Mouse (Mus musculus) midbrain, embryonic 10.5 days (tissue): ENCODE measurements at regions not wholly inside any gene's neighbourhood (a gene's known extent, or its start where the extent isn't known, plus 50 kb on each side); places are given as distances from the start of the nearest gene placed in this dataset.
A peak's percentile ranks its signal among the peaks of the same experiment; 100 is the strongest.

ENCODE experiments used
- DNase-seq: peaks from one replicate; pipeline ENCODE4 v3.0.0-alpha.2; 2017; ENCODE audit warnings: low spot score
- H3K27ac ChIP-seq: fragments of 300-500 bp; sonication (generic); replicated peaks from 2 replicates; pipeline ENCODE4 v1.5.1; 2016; ENCODE audit warnings: mild to moderate bottlenecking
- H3K27me3 ChIP-seq: fragments of 300-500 bp; sonication (generic); 2 replicates; pipeline ENCODE4 v1.6.1; 2016; ENCODE audit warnings: low read depth, mild to moderate bottlenecking; ENCODE audit not compliant: poor library complexity, severe bottlenecking
- H3K36me3 ChIP-seq: fragments of 300-500 bp; sonication (generic); 2 replicates; pipeline ENCODE4 v1.6.1; 2016; ENCODE audit warnings: mild to moderate bottlenecking, moderate library complexity
- H3K4me1 ChIP-seq: fragments of 300-500 bp; sonication (generic); 2 replicates; pipeline ENCODE4 v1.6.1; 2016
- H3K4me3 ChIP-seq: fragments of 300-500 bp; sonication (generic); 2 replicates; pipeline ENCODE4 v1.5.1; 2016; ENCODE audit warnings: mild to moderate bottlenecking, moderate library complexity
- H3K9me3 ChIP-seq: fragments of 300-500 bp; sonication (generic); replicated peaks from 2 replicates; pipeline ENCODE4 v1.6.1; 2016; ENCODE audit warnings: mild to moderate bottlenecking
- WGBS: fragments of 180-500 bp; shearing (Covaris S2); methylation state at CpG from one replicate; pipeline ENCODE4 v1.1.7; 2016; 5-methylcytosine and 5-hydroxymethylcytosine counted together

GRCm38 (mm10) chr6:51641965-51642364, 118.3 kb downstream of the Snx10 start:
- Histone ChIP-seq H3K27ac (no peak overlapping the region), H3K4me1 (peaks cover 5% of the 10 kb centered on the region; the same call in 1 of the 2 replicates), H3K27me3 (no peaks in the 10 kb centered on the region), H3K36me3 (no peaks in the 10 kb centered on the region), H3K4me3 (no peak overlapping the region), H3K9me3 (no peaks in the 10 kb centered on the region)
- no peak for DNase-seq
- 92% methylated on average over 5 of the region's 5 CpGs for WGBS

GRCm38 (mm10) chr6:51648813-51649212, 125.1 kb downstream of the Snx10 start:
- Histone ChIP-seq H3K4me1 (no peaks in the 10 kb centered on the region), H3K9me3 (no peaks in the 10 kb centered on the region; the same call in 1 of the 2 replicates), H3K4me3 (no peak overlapping the region), H3K36me3 (no peaks in the 10 kb centered on the region), H3K27me3 (no peaks in the 10 kb centered on the region), H3K27ac (no peak overlapping the region)
- 90% methylated on average over 7 of the region's 7 CpGs for WGBS
- DNase-seq: no peak

GRCm38 (mm10) chr6:51653753-51654152, 130.1 kb downstream of the Snx10 start:
- Histone ChIP-seq H3K36me3 (no peaks in the 10 kb centered on the region), H3K9me3 (no peaks in the 10 kb centered on the region; the same call in 1 of the 2 replicates), H3K4me3 (no peak overlapping the region), H3K27me3 (no peaks in the 10 kb centered on the region), H3K4me1 (peaks cover 35% of the 10 kb centered on the region), H3K27ac (no peak overlapping the region)
- WGBS: 91% methylated on average over 8 of the region's 8 CpGs
- DNase-seq: no peak

GRCm38 (mm10) chr6:51654991-51655390, 131.3 kb downstream of the Snx10 start:
- DNase-seq: no peak
- H3K27ac ChIP-seq: peak overlapping the region; percentile 78; the same call in 1 of the 2 replicates
- H3K4me1 ChIP-seq: peaks cover 39% of the 10 kb centered on the region
- 88% methylated on average over 4 of the region's 4 CpGs for WGBS
- no peaks in the 10 kb centered on the region for H3K27me3 ChIP-seq
- no peaks in the 10 kb centered on the region for H3K36me3 ChIP-seq
- no peak overlapping the region for H3K4me3 ChIP-seq
- no peaks in the 10 kb centered on the region; the same call in 1 of the 2 replicates for H3K9me3 ChIP-seq

GRCm38 (mm10) chr6:51656078-51656477, 132.4 kb downstream of the Snx10 start:
- DNase-seq: no peak
- Histone ChIP-seq H3K27me3 (no peaks in the 10 kb centered on the region), H3K4me1 (peaks cover 39% of the 10 kb centered on the region), H3K36me3 (no peaks in the 10 kb centered on the region), H3K27ac (peak overlapping the region; percentile 78), H3K9me3 (no peaks in the 10 kb centered on the region; the same call in 1 of the 2 replicates), H3K4me3 (no peak overlapping the region)
- 79% methylated on average over 7 of the region's 7 CpGs for WGBS

- peak; percentile 76 for DNase-seq
- Histone ChIP-seq H3K27me3 (no peaks in the 10 kb centered on the region), H3K4me3 (no peak overlapping the region), H3K27ac (peak overlapping the region; percentile 78), H3K36me3 (no peaks in the 10 kb centered on the region), H3K9me3 (no peaks in the 10 kb centered on the region; the same call in 1 of the 2 replicates), H3K4me1 (peaks cover 39% of the 10 kb centered on the region)
- WGBS: 53% methylated on average over 12 of the region's 12 CpGs
Measured at GRCm38 (mm10) chr6:51656883-51657640, 133.4 kb downstream of the Snx10 start.

GRCm38 (mm10) chr6:51658360-51658759, 134.7 kb downstream of the Snx10 start:
- Histone ChIP-seq H3K9me3 (no peaks in the 10 kb centered on the region), H3K4me1 (peaks cover 39% of the 10 kb centered on the region), H3K4me3 (no peak overlapping the region), H3K36me3 (no peaks in the 10 kb centered on the region), H3K27me3 (no peaks in the 10 kb centered on the region), H3K27ac (peak overlapping the region; percentile 78)
- peak; percentile 44 for DNase-seq
- 21% methylated on average over 8 of the region's 8 CpGs for WGBS

GRCm38 (mm10) chr6:51663178-51663577, 139.5 kb downstream of the Snx10 start:
- Histone ChIP-seq H3K27me3 (no peaks in the 10 kb centered on the region), H3K4me3 (no peak overlapping the region), H3K9me3 (peaks cover 19% of the 10 kb centered on the region), H3K4me1 (peaks cover 9% of the 10 kb centered on the region), H3K27ac (no peak overlapping the region), H3K36me3 (no peaks in the 10 kb centered on the region)
- WGBS: 90% methylated on average over 3 of the region's 3 CpGs
- no peak for DNase-seq

- H3K36me3 ChIP-seq: no peaks in the 10 kb centered on the region
- H3K27me3 ChIP-seq: no peaks in the 10 kb centered on the region
- DNase-seq: no peak
- 92% methylated on average over 5 of the region's 5 CpGs for WGBS
- peaks cover under 1% of the 10 kb centered on the region; the same call in 1 of the 2 replicates for H3K4me1 ChIP-seq
- no peak overlapping the region for H3K27ac ChIP-seq
- no peak overlapping the region for H3K4me3 ChIP-seq
- H3K9me3 ChIP-seq: peaks cover 19% of the 10 kb centered on the region
Measured at GRCm38 (mm10) chr6:51664049-51664448, 140.3 kb downstream of the Snx10 start.

GRCm38 (mm10) chr6:51667022-51667421, 143.3 kb downstream of the Snx10 start:
- Histone ChIP-seq H3K27ac (no peak overlapping the region), H3K4me3 (no peak overlapping the region), H3K27me3 (no peaks in the 10 kb centered on the region), H3K9me3 (peaks cover 19% of the 10 kb centered on the region), H3K36me3 (no peaks in the 10 kb centered on the region), H3K4me1 (no peaks in the 10 kb centered on the region)
- no peak for DNase-seq
- WGBS: 90% methylated on average over 3 of the region's 3 CpGs

GRCm38 (mm10) chr6:51675342-51675945, 151.7 kb downstream of the Snx10 start:
- Histone ChIP-seq H3K9me3 (no peaks in the 10 kb centered on the region), H3K27me3 (no peaks in the 10 kb centered on the region), H3K27ac (no peak overlapping the region), H3K4me3 (no peak overlapping the region), H3K36me3 (no peaks in the 10 kb centered on the region), H3K4me1 (no peaks in the 10 kb centered on the region)
- no peak for DNase-seq
- 92% methylated on average over 13 of the region's 13 CpGs for WGBS

GRCm38 (mm10) chr6:51677162-51677996, 153.7 kb downstream of the Snx10 start:
- no peaks in the 10 kb centered on the region for H3K36me3 ChIP-seq
- H3K4me1 ChIP-seq: no peaks in the 10 kb centered on the region
- H3K4me3 ChIP-seq: no peak overlapping the region
- no peak overlapping the region for H3K27ac ChIP-seq
- no peak for DNase-seq
- WGBS: 84% methylated on average over 12 of the region's 12 CpGs
- H3K9me3 ChIP-seq: no peaks in the 10 kb centered on the region
- H3K27me3 ChIP-seq: no peaks in the 10 kb centered on the region
